22 mouse cellular contexts compared by ENCODE assay signal in genomic region chr16:50131406-50131805, GRCm38 (mm10).
"Had no signal": no experiment of that assay in that cellular context is flagged by ENCODE, and none has a peak within 500 bp of the region (broad histone marks: within the 10 kb centered on the region; RNA-seq: fewer than 3 reads in every experiment).

No protein-coding gene starts in this region.

- H3K4me2 ChIP-seq: kidney, embryonic 15.5 days; limb, embryonic 13.5 days; liver, embryonic 12.5 days; liver, embryonic 15.5 days; lung, embryonic 15.5 days; midbrain, embryonic 13.5 days; neural tube, embryonic 13.5 days had no signal

- DNase-seq: kidney, adult 11 months; kidney, adult 8-10 months; kidney, postnatal 10 days; layer of hippocampus, adult 9-11 months; liver; lung, adult 18-20 months; lung, postnatal 10 days; lung, postnatal 36 days; thymus, adult 2 months; thymus, postnatal 14 days had no signal

- H3K4me3 ChIP-seq: kidney, embryonic 15.5 days; layer of hippocampus, adult 2 months; limb, embryonic 10.5 days; limb, embryonic 13.5 days; liver, embryonic 12.5 days; liver, embryonic 15.5 days; lung, embryonic 15.5 days; midbrain, embryonic 13.5 days; myocyte; neural tube, embryonic 13.5 days had no signal

- H3K27me3 ChIP-seq: kidney, embryonic 15.5 days; limb, embryonic 13.5 days; liver, embryonic 12.5 days; liver, embryonic 15.5 days; lung, embryonic 15.5 days; midbrain, embryonic 13.5 days; neural tube, embryonic 13.5 days had no signal

- ATAC-seq: liver, embryonic 12.5 days; midbrain, embryonic 13.5 days; midbrain, embryonic 16.5 days had no signal

- H3K4me1 ChIP-seq: kidney, embryonic 15.5 days; limb, embryonic 10.5 days; limb, embryonic 13.5 days; liver, embryonic 12.5 days; liver, embryonic 15.5 days; lung, embryonic 15.5 days; midbrain, embryonic 13.5 days had no signal

- H3K9me3 ChIP-seq: kidney, embryonic 15.5 days; limb, embryonic 10.5 days; liver, embryonic 12.5 days; liver, embryonic 15.5 days; lung, embryonic 15.5 days; midbrain, embryonic 13.5 days; neural tube, embryonic 13.5 days had no signal

- H3K27ac ChIP-seq: kidney, embryonic 15.5 days; layer of hippocampus, adult 2 months; limb, embryonic 10.5 days; limb, embryonic 13.5 days; liver, embryonic 12.5 days; liver, embryonic 15.5 days; lung, embryonic 15.5 days; midbrain, embryonic 13.5 days; neural tube, embryonic 13.5 days; stomach, postnatal 0 days had no signal

- H3K36me3 ChIP-seq: kidney, embryonic 15.5 days; limb, embryonic 10.5 days; limb, embryonic 13.5 days; liver, embryonic 12.5 days; liver, embryonic 15.5 days; lung, embryonic 15.5 days; midbrain, embryonic 13.5 days; neural tube, embryonic 13.5 days had no signal

- H3K9ac ChIP-seq: kidney, embryonic 15.5 days; limb, embryonic 13.5 days; liver, embryonic 12.5 days; liver, embryonic 15.5 days; lung, embryonic 15.5 days; midbrain, embryonic 13.5 days; neural tube, embryonic 13.5 days had no signal
